Mouse (Mus musculus) cerebral cortex, adult 2 months (tissue): ENCODE measurements around the gene Zscan29.

ENCODE experiments used
- WGBS: fragments of 180-500 bp; shearing (Covaris S2); methylation state at CpG from one replicate; pipeline ENCODE4 v1.1.7; 2018; 5-methylcytosine and 5-hydroxymethylcytosine counted together

Gene Zscan29

DNA sequence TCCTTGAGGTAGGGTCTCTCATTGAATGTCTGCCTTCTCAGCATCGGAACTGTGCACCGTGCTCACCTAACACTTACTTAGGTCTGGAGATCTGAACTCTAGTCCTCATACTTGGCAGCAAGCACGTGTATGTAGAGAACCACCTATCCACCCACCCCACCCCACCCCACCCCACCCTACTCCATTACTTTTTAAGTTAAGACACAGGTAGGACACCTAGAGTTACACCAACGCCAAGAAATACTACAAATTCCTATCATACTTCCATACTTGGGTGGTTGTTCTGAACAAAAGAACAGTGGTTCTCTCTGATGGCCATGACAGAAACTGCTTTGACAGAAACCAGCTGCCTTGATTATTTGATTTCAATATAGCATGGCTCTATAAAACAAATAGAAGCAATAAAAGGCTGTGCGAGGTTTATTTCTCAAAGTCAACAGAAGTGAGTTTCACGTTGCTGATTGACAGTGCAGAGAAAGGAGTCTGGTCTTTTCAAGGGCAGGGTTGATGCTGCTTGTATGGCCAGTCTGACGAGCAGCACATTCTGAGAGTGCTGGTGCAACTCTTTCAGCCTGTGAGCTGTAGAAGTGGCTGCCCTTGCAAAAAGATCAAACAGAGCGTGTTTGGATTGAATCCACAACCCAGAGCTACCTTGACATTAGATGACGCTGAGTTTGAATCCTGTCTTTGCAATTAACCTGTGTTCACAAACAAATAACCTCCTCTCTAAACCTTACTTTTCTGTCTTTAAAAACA is 41.9 kb downstream of the Zscan29 start:
- 80% methylated on average over 9 of the region's 9 CpGs for WGBS

GRCm38 (mm10) chr2:121127536-121127935 is 43.4 kb downstream of the Zscan29 start:
- 79% methylated on average over 1 of the region's 1 CpGs for WGBS

GRCm38 (mm10) chr2:121126302-121126701 is 44.6 kb downstream of the Zscan29 start:
- 96% methylated on average over 5 of the region's 5 CpGs for WGBS

- WGBS: 84% methylated on average over 3 of the region's 3 CpGs
Observed at GRCm38 (mm10) chr2:121119260-121119659, 51.7 kb downstream of the Zscan29 start.

DNA sequence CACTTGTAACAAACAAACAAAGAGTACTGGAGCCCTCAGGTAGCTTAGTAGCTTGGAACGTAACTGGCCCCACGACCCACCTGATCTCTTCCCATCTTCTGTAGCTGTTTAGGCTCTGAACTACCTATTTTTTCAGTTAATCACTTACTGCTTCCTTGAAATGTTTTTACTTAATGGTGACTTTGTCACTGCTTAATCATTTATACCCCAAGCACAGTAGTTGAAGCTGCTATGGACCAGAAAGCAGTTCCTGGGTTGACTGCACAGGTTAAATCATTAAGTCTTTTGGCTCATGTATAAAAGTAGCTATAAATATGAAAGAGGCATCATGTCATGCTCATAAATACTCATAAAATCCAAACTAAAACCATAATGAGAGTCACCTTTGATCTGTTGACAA is 55.5 kb downstream of the Zscan29 start:
- WGBS: 95% methylated on average over 2 of the region's 2 CpGs

- 92% methylated on average over 4 of the region's 4 CpGs for WGBS
Observed at GRCm38 (mm10) chr2:121109695-121110094, 61.2 kb downstream of the Zscan29 start, which contains the start of gene Tgm7. TSS of gene Tgm7 (minus strand) at chr2:121109795.
